Mouse (Mus musculus) thymus, adult 18-20 months (tissue): ENCODE measurements around the gene Enthd1.

ENCODE experiments used
- DNase-seq, 2 experiments: peaks; one replicate each; pipeline ENCODE4 v3.0.0; 2022; ENCODE audit warnings: mixed read lengths in 2 of 2

The Enthd1 gene

GRCm38 (mm10) chr15:80482348-80482747 lies 82.6 kb downstream of the Enthd1 start:
- no peak for DNase-seq

- no peak for DNase-seq
Observed at GRCm38 (mm10) chr15:80474429-80475002, 90.4 kb downstream of the Enthd1 start.

- no peak for DNase-seq
Observed at GRCm38 (mm10) chr15:80467876-80468275, 97.1 kb downstream of the Enthd1 start.

- DNase-seq, result peak; percentile 9 to 14
Observed at GRCm38 (mm10) chr15:80462106-80462505, 102.8 kb downstream of the Enthd1 start.

GRCm38 (mm10) chr15:80461446-80461845 lies 103.5 kb downstream of the Enthd1 start:
- DNase-seq, result no peak

GRCm38 (mm10) chr15:80460011-80460410 lies 104.9 kb downstream of the Enthd1 start:
- DNase-seq, result no peak

GRCm38 (mm10) chr15:80457984-80458383 lies 107.0 kb downstream of the Enthd1 start:
- DNase-seq, result no peak

GRCm38 (mm10) chr15:80454486-80454885 lies 110.5 kb downstream of the Enthd1 start:
- no peak for DNase-seq

- DNase-seq, result no peak
Observed at GRCm38 (mm10) chr15:80452425-80452824, 112.5 kb downstream of the Enthd1 start.

GRCm38 (mm10) chr15:80445956-80446687 lies 118.8 kb downstream of the Enthd1 start:
- no peak for DNase-seq

- DNase-seq, result no peak
Observed at GRCm38 (mm10) chr15:80440195-80440594, 124.8 kb downstream of the Enthd1 start.

- no peak for DNase-seq
Observed at GRCm38 (mm10) chr15:80438423-80438822, 126.5 kb downstream of the Enthd1 start.

GRCm38 (mm10) chr15:80437996-80438395 lies 127.0 kb downstream of the Enthd1 start:
- no peak for DNase-seq

- DNase-seq, result no peak
Observed at GRCm38 (mm10) chr15:80436961-80437360, 128.0 kb downstream of the Enthd1 start.

- DNase-seq, result no peak
Observed at GRCm38 (mm10) chr15:80430324-80430723, 134.6 kb downstream of the Enthd1 start.

- DNase-seq, result no peak
Observed at GRCm38 (mm10) chr15:80418146-80418545, 146.8 kb downstream of the Enthd1 start.

- DNase-seq, result no peak
Observed at GRCm38 (mm10) chr15:80417066-80417465, 147.9 kb downstream of the Enthd1 start.

- DNase-seq, result no peak
Observed at GRCm38 (mm10) chr15:80415132-80415531, 149.8 kb downstream of the Enthd1 start.

- DNase-seq, result no peak
Observed at GRCm38 (mm10) chr15:80413988-80414721, 150.8 kb downstream of the Enthd1 start.

GRCm38 (mm10) chr15:80413070-80413469 lies 151.9 kb downstream of the Enthd1 start:
- DNase-seq, result no peak

GRCm38 (mm10) chr15:80410661-80411060 lies 154.3 kb downstream of the Enthd1 start:
- DNase-seq, result no peak

- no peak for DNase-seq
Observed at GRCm38 (mm10) chr15:80407873-80408272, 157.1 kb downstream of the Enthd1 start.
